Mouse (Mus musculus): ENCODE results near the gene Apba3. TPM values are rescaled to one million over a fixed set of nuclear protein-coding genes. Genes with fewer than 3 reads are reported as not detected.

Gene Apba3
- polyA plus RNA-seq (2012; rRNA removed): 43.6 and 46.7 TPM in 2 replicates

GRCm38 (mm10) chr10:81266211-81267105, at the start of gene Apba3, which contains the start of gene Mrpl54:
TSS of gene Apba3 (plus strand) at chr10:81266960.
TSS of gene Mrpl54 (minus strand) at chr10:81266934.

GRCm38 (mm10) chr10:81230438-81231332, 36.1 kb upstream of the Apba3 start, which contains the start of gene Atcay:
TSS of gene Atcay (minus strand) at chr10:81230833.

GRCm38 (mm10) chr10:81232580-81233225, 34.1 kb upstream of the Apba3 start, which contains the start of gene Zfr2:
TSS of gene Zfr2 (plus strand) at chr10:81233155.

GRCm38 (mm10) chr10:81252424-81253419, 14.0 kb upstream of the Apba3 start, which contains the start of gene Matk:
TSS of gene Matk (plus strand) at chr10:81252935.

GRCm38 (mm10) chr10:81291511-81292104, 24.8 kb downstream of the Apba3 start, which contains the start of gene Tjp3:
TSS of gene Tjp3 (minus strand) at chr10:81291581.

GRCm38 (mm10) chr10:81292554-81293333, 26.0 kb downstream of the Apba3 start, which contains the start of gene Pip5k1c:
TSS of gene Pip5k1c (plus strand) at chr10:81292963.

GRCm38 (mm10) chr10:81320550-81321347, 54.0 kb downstream of the Apba3 start, which contains the start of gene Cactin:
TSS of gene Cactin (plus strand) at chr10:81321103.

Other genes starting within 250 kb of the Apba3 start
- gene Diras1, start 241.3 kb upstream of the Apba3 start, polyA plus RNA-seq (2012; rRNA removed): 63.0 and 72.2 TPM in 2 replicates
- gene Slc39a3, start 229.5 kb upstream of the Apba3 start, polyA plus RNA-seq (2012; rRNA removed): 68.4 and 75.8 TPM in 2 replicates
- 265 and 268 TPM in 2 replicates for gene Sgta, start 206.8 kb upstream of the Apba3 start, polyA plus RNA-seq (2012; rRNA removed)
- gene Thop1, start 196.9 kb upstream of the Apba3 start, polyA plus RNA-seq (2012; rRNA removed): 75.2 and 75.3 TPM in 2 replicates
- gene Creb3l3, start 168.1 kb upstream of the Apba3 start, polyA plus RNA-seq (2012; rRNA removed): 0.40 and 0.48 TPM in 2 replicates
- 179 and 183 TPM in 2 replicates for gene Map2k2, start 161.0 kb upstream of the Apba3 start, polyA plus RNA-seq (2012; rRNA removed)
- 8.3 and 9.9 TPM in 2 replicates for gene Zbtb7a, start 131.7 kb upstream of the Apba3 start, polyA plus RNA-seq (2012; rRNA removed)
- gene Pias4, start 99.0 kb upstream of the Apba3 start, polyA plus RNA-seq (2012; rRNA removed): 23.5 and 28.9 TPM in 2 replicates
- 1,300 and 1,423 TPM in 2 replicates for gene Eef2, start 90.3 kb upstream of the Apba3 start, polyA plus RNA-seq (2012; rRNA removed)
- gene Dapk3, start 84.0 kb upstream of the Apba3 start, polyA plus RNA-seq (2012; rRNA removed): 67.6 and 77.1 TPM in 2 replicates
- not detected in 2 replicates for gene 4930442H23Rik, start 83.1 kb upstream of the Apba3 start, polyA plus RNA-seq (2012; rRNA removed)
- gene Nmrk2, start 64.9 kb upstream of the Apba3 start, polyA plus RNA-seq (2012; rRNA removed): 0.16 and 0.17 TPM in 2 replicates
- gene Atcay, start 36.1 kb upstream of the Apba3 start, polyA plus RNA-seq (2012; rRNA removed): 163 and 174 TPM in 2 replicates
- gene Zfr2, start 33.8 kb upstream of the Apba3 start, polyA plus RNA-seq (2012; rRNA removed): 67.6 and 70.9 TPM in 2 replicates
- gene Matk, start 14.0 kb upstream of the Apba3 start, polyA plus RNA-seq (2012; rRNA removed): 160 and 167 TPM in 2 replicates
- gene Mrpl54, start within 50 bp of the Apba3 start, polyA plus RNA-seq (2012; rRNA removed): 61.6 and 82.0 TPM in 2 replicates
- 4.7 and 5.7 TPM in 2 replicates for gene Tjp3, start 24.6 kb downstream of the Apba3 start, polyA plus RNA-seq (2012; rRNA removed)
- gene Pip5k1c, start 26.0 kb downstream of the Apba3 start, polyA plus RNA-seq (2012; rRNA removed): 209 and 257 TPM in 2 replicates
- 31.3 and 32.6 TPM in 2 replicates for gene Cactin, start 54.1 kb downstream of the Apba3 start, polyA plus RNA-seq (2012; rRNA removed)
- 2.9 and 3.2 TPM in 2 replicates for gene Tbxa2r, start 61.8 kb downstream of the Apba3 start, polyA plus RNA-seq (2012; rRNA removed)
- 0.08 and 0.09 TPM in 2 replicates for gene Gipc3, start 76.3 kb downstream of the Apba3 start, polyA plus RNA-seq (2012; rRNA removed)
- 29.3 and 32.0 TPM in 2 replicates for gene Hmg20b, start 83.5 kb downstream of the Apba3 start, polyA plus RNA-seq (2012; rRNA removed)
- gene Mfsd12, start 90.5 kb downstream of the Apba3 start, polyA plus RNA-seq (2012; rRNA removed): 17.9 and 18.2 TPM in 2 replicates
- gene 4930404N11Rik, start 98.9 kb downstream of the Apba3 start, polyA plus RNA-seq (2012; rRNA removed): 0.48 TPM in 1 of 2 replicates, not detected in the other
- gene Fzr1, start 111.6 kb downstream of the Apba3 start, polyA plus RNA-seq (2012; rRNA removed): 138 and 139 TPM in 2 replicates
- gene Dohh, start 117.5 kb downstream of the Apba3 start, polyA plus RNA-seq (2012; rRNA removed): 66.2 and 66.7 TPM in 2 replicates
- 6.6 and 8.8 TPM in 2 replicates for gene Gm48551, start 117.5 kb downstream of the Apba3 start, polyA plus RNA-seq (2012; rRNA removed)
- gene Gm48552, start 122.0 kb downstream of the Apba3 start, polyA plus RNA-seq (2012; rRNA removed): 7.0 and 10.1 TPM in 2 replicates
- 3.9 and 4.1 TPM in 2 replicates for gene Smim24, start 126.1 kb downstream of the Apba3 start, polyA plus RNA-seq (2012; rRNA removed)
- gene Nfic, start 188.7 kb downstream of the Apba3 start, polyA plus RNA-seq (2012; rRNA removed): 8.6 and 8.9 TPM in 2 replicates
- gene Celf5, start 215.7 kb downstream of the Apba3 start, polyA plus RNA-seq (2012; rRNA removed): 300 and 400 TPM in 2 replicates
- 141 and 144 TPM in 2 replicates for gene Ncln, start 229.4 kb downstream of the Apba3 start, polyA plus RNA-seq (2012; rRNA removed)
- 0.23 and 0.24 TPM in 2 replicates for gene S1pr4, start 233.2 kb downstream of the Apba3 start, polyA plus RNA-seq (2012; rRNA removed)

All from central nervous system, embryonic 18 days (tissue).